Mouse (Mus musculus): ENCODE data around the gene Stat1. TPM values are rescaled to one million over a fixed set of nuclear protein-coding genes. Genes with fewer than 3 reads are reported as not detected.

Gene Stat1
- total RNA-seq, 2 experiments from 2014 or later = 19.1 to 19.8 TPM

- intact Hi-C loops (cut with DNase I) = loop anchor here (5.0 kb wide), 1 partner anchor 77 kb away; the partner anchor contains the start of gene Gls
- no peak for DNase-seq (ENCODE audit: low spot score in 2 of 2)
These were observed 35.6 kb downstream of the Stat1 start for GRCm38 (mm10) chr1:52154890-52155289.

- DNase-seq (ENCODE audit: low spot score in 2 of 2) = no peak
- intact Hi-C loops (cut with DNase I) = loop anchor here (5.0 kb wide), 1 partner anchor 76 kb away; the partner anchor contains the start of gene Gls
These were observed 37.1 kb downstream of the Stat1 start for GRCm38 (mm10) chr1:52156351-52156750.

- intact Hi-C loops (cut with DNase I) = loop anchor here (5.0 kb wide), 1 partner anchor 74 kb away; the partner anchor contains the start of gene Gls
- DNase-seq (ENCODE audit: low spot score in 2 of 2) = no peak
These were observed 38.8 kb downstream of the Stat1 start for GRCm38 (mm10) chr1:52158040-52158439.

- peak; percentile 65 to 69 for DNase-seq (ENCODE audit: low spot score in 2 of 2)
- intact Hi-C loops (cut with DNase I) = loop anchor here (5.0 kb wide), 1 partner anchor 74 kb away; the partner anchor contains the start of gene Gls
These were observed 39.5 kb downstream of the Stat1 start for GRCm38 (mm10) chr1:52158490-52159381.

GRCm38 (mm10) chr1:52161151-52161550 is 41.9 kb downstream of the Stat1 start:
- intact Hi-C loops (cut with DNase I) = no loop called here
- no peak for DNase-seq (ENCODE audit: low spot score in 2 of 2)

GRCm38 (mm10) chr1:52163707-52164457 is 44.6 kb downstream of the Stat1 start:
- DNase-seq (ENCODE audit: low spot score in 2 of 2) = no peak

GRCm38 (mm10) chr1:52166652-52167220 is 47.5 kb downstream of the Stat1 start:
- DNase-seq (ENCODE audit: low spot score in 2 of 2) = no peak
- intact Hi-C loops (cut with DNase I) = no loop called here

More at GRCm38 (mm10) chr1:52163707-52164457, 44.6 kb downstream of the Stat1 start:
- intact Hi-C loops (cut with DNase I) = no loop called here

GRCm38 (mm10) chr1:52170057-52170456 is 50.8 kb downstream of the Stat1 start:
- no peak for DNase-seq (ENCODE audit: low spot score in 2 of 2)
- intact Hi-C loops (cut with DNase I) = no loop called here

- intact Hi-C loops (cut with DNase I) = no loop called here
- DNase-seq (ENCODE audit: low spot score in 2 of 2) = no peak
These were observed 51.5 kb downstream of the Stat1 start for GRCm38 (mm10) chr1:52170747-52171146.

GRCm38 (mm10) chr1:52171271-52171670 is 52.0 kb downstream of the Stat1 start:
- DNase-seq (ENCODE audit: low spot score in 2 of 2) = no peak
- intact Hi-C loops (cut with DNase I) = no loop called here

- intact Hi-C loops (cut with DNase I) = no loop called here
- DNase-seq (ENCODE audit: low spot score in 2 of 2) = no peak
These were observed 56.1 kb downstream of the Stat1 start for GRCm38 (mm10) chr1:52175321-52175720.

- no peak for DNase-seq (ENCODE audit: low spot score in 2 of 2)
- intact Hi-C loops (cut with DNase I) = no loop called here
These were observed 56.7 kb downstream of the Stat1 start for GRCm38 (mm10) chr1:52175983-52176382.

- intact Hi-C loops (cut with DNase I) = no loop called here
- no peak for DNase-seq (ENCODE audit: low spot score in 2 of 2)
These were observed 57.8 kb downstream of the Stat1 start for GRCm38 (mm10) chr1:52176999-52177398.

GRCm38 (mm10) chr1:52179939-52180568 is 60.8 kb downstream of the Stat1 start:
- DNase-seq (ENCODE audit: low spot score in 2 of 2) = no peak
- intact Hi-C loops (cut with DNase I) = no loop called here

GRCm38 (mm10) chr1:52181994-52182393 is 62.8 kb downstream of the Stat1 start:
- intact Hi-C loops (cut with DNase I) = no loop called here

GRCm38 (mm10) chr1:52182992-52183391 is 63.8 kb downstream of the Stat1 start:
- intact Hi-C loops (cut with DNase I) = no loop called here
- DNase-seq (ENCODE audit: low spot score in 2 of 2) = no peak

More at GRCm38 (mm10) chr1:52181994-52182393, 62.8 kb downstream of the Stat1 start:
- no peak for DNase-seq (ENCODE audit: low spot score in 2 of 2)

All from left cerebral cortex, postnatal 36 days (tissue).